In the genomic region with DNA sequence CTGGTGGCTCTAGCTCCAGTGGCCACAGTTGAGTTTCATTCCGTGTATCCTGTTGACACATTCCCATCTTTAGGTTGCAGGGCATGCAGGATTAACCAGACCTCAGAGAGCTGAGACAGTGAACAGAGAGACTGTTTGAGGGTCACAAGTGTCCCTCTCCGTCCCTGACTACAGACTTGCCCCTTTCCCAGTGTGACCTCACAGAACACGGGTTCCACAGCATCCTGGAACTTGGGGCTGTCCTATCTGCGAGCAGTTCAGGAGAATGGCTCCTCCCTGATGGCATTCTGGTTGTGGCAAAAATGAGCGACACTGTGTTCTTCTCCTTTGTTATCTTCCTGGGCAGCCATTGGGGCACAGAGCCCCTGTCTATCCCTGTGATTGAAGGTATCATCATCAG, we compare ENCODE assay signal across 8 mouse cellular contexts. TPM values are rescaled to one million over a fixed set of nuclear protein-coding genes. Genes with fewer than 3 reads are reported as not detected.
DNase-seq lines count a peak whose midpoint lies in the region; ATAC-seq and TF ChIP-seq lines count a peak whose summit lies in the region.

Actr1b (minus strand) TSS at position 112 of the 400 bp plus-strand sequence.

- no peak for TF ChIP-seq POLR2A in cerebellum, adult 2 months (IDR thresholded peaks at IDR 0.05; ENCODE audit: borderline replicate concordance, insufficient read depth, low read length)

- no peaks in the 10 kb centered on the region for H3K36me3 ChIP-seq in intestine, embryonic 14.5 days (ENCODE audit: control insufficient read depth, insufficient read depth, low read length)

- H3K4me2 ChIP-seq in intestine, embryonic 14.5 days (ENCODE audit: low read length) = no peak within 1 kb of the TSS

- no peaks in the 10 kb centered on the region for H3K27me3 ChIP-seq in cerebellum, adult 2 months (ENCODE audit: control insufficient read depth, insufficient read depth, low read length)
- H3K27me3 ChIP-seq in intestine, embryonic 14.5 days (replicated peaks; ENCODE audit: control insufficient read depth, insufficient read depth, low read length) = no peaks in the 10 kb centered on the region

- no peak within 1 kb of the TSS for H3K27ac ChIP-seq in cerebellum, adult 2 months (ENCODE audit: insufficient read depth, low read length)
- H3K27ac ChIP-seq in intestine, embryonic 14.5 days (ENCODE audit: low read depth) = no peak within 1 kb of the TSS

- no peak for DNase-seq in cerebellum, adult 2 months
- no peak for DNase-seq in cerebellum, adult 9-11 months
- DNase-seq in adrenal gland, postnatal 10 days = no peak
- DNase-seq in gastrocnemius, postnatal 25 days = no peak
- no peak for DNase-seq in intestine, embryonic 14.5 days (ENCODE audit: low spot score)
- DNase-seq in cerebellum, adult 11-12 months = no peak
- no peak for DNase-seq in cerebellum, adult 18-20 months

- no peak within 1 kb of the TSS for H3K4me3 ChIP-seq in cerebellum, adult 2 months (replicated peaks; ENCODE audit: insufficient read depth, low read depth, low read length)
- no peak within 1 kb of the TSS for H3K4me3 ChIP-seq in intestine, embryonic 14.5 days (ENCODE audit: low read depth, low read length)

- no peaks in the 10 kb centered on the region; the same call in 1 of the 2 replicates for H3K4me1 ChIP-seq in cerebellum, adult 2 months (ENCODE audit: control insufficient read depth, insufficient read depth, low read length)
- H3K4me1 ChIP-seq in intestine, embryonic 14.5 days (replicated peaks; ENCODE audit: control insufficient read depth, insufficient read depth, low read length) = no peaks in the 10 kb centered on the region

- no peak within 1 kb of the TSS for H3K9ac ChIP-seq in intestine, embryonic 14.5 days (ENCODE audit: low read length)

- 78% methylated on average over 5 of the region's 5 CpGs for WGBS in cerebellum, adult 2 months
- 88% methylated on average over 5 of the region's 5 CpGs for WGBS in intestine, embryonic 14.5 days

- H3K9me3 ChIP-seq in intestine, embryonic 14.5 days (ENCODE audit: control insufficient read depth, low read length) = no peaks in the 10 kb centered on the region

- ATAC-seq in intestine, embryonic 14.5 days (replicated peaks; ENCODE audit: low FRiP score, low TSS enrichment, low read depth) = no peak
- ATAC-seq in megakaryocyte progenitor cell, adult 5-6 weeks (replicated peaks; ENCODE audit: poor library complexity) = no peak

- TF ChIP-seq CTCF in cerebellum, adult 2 months (IDR thresholded peaks at IDR 0.05; ENCODE audit: borderline replicate concordance, insufficient read depth, low read depth, low read length) = no peak

RNA-seq across cellular contexts. Expression of gene Actr1b, which starts in this region (rescaled TPM):
- polyA plus RNA-seq in cerebellum, adult 2 months (2012; rRNA removed) = 371 and 376 TPM in 2 replicates
- 100 to 1,000 TPM; 111 to 133 TPM for total RNA-seq in adrenal gland, postnatal 10 days (2021)
- 100 to 1,000 TPM; 141 to 179 TPM for total RNA-seq in gastrocnemius, postnatal 25 days (2021)
- polyA plus RNA-seq in intestine, embryonic 14.5 days (2014; fragmentation: Nextera tagmentation; extraction: Ambion mirVana) = 97.0 and 101 TPM in 2 replicates
- total RNA-seq in megakaryocyte progenitor cell, adult 5-6 weeks (2015) = 21.5 and 22.7 TPM in 2 replicates
- total RNA-seq in megakaryocyte progenitor cell, adult 5-6 weeks (2017) = 55.0 TPM in 2 replicates
